Mouse (Mus musculus): ENCODE results near the gene Olfr960. TPM values are rescaled to one million over a fixed set of nuclear protein-coding genes. Genes with fewer than 3 reads are reported as not detected.
A peak's percentile ranks its signal among the peaks of the same experiment; 100 is the strongest.

Gene Olfr960
- polyA plus RNA-seq (2011; ENCODE audit: insufficient read length, low read depth, missing spikeins) = not detected in 2 replicates

DNA sequence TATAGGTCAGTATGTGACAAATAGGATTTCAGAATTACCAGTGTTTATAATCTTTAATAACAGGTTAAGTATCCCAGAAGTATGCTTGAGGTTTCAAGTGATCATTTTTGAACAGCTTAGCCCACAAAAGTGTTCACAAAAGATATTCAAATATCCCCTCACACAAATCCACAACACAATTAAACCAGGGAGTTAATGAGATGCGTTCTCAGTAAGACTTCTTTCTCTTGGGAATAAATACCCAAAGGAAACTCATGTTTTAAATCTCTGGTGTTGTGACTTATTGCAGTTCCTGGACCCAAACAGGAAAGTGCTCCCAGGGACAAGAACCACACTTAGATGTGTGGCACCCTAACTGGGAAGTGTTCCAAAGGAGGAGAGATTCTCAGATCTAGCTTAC, at the start of gene Olfr960:
TSS of gene Olfr960 (plus strand) at position 301 of the 400 bp plus-strand sequence.
- TF ChIP-seq POLR2A (IDR thresholded peaks at IDR 0.05; ENCODE audit: low read depth, low read length) (no peak), CTCF (IDR thresholded peaks at IDR 0.05; ENCODE audit: borderline replicate concordance, insufficient read depth, low read length) (no peak)
- H3K4me1 ChIP-seq (ENCODE audit: control insufficient read depth, insufficient read depth, low read length) = no peaks in the 10 kb centered on the region
- no peak within 1 kb of the TSS for H3K4me3 ChIP-seq (ENCODE audit: insufficient read depth, low read length)
- no peak within 1 kb of the TSS for H3K27ac ChIP-seq (ENCODE audit: insufficient read depth, low read length)

DNA sequence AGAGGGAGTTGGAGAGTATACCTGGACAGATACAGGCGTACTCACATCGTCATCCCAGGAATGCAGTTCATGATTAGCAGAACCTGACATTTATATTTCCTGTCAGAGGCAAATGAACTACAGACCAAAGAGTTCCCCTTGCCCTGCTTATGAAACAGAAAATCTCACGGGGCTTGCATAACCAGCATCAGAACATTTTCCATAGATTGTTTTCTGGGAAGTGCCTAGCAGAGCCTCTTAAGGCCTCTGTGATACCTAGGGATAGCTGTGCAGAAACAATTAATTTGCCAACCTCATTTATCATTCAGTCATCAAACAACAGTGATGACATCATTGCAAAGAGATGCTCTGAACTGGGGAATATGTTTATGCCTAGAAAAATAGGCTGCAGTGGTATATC, 45.7 kb upstream of the Olfr960 start, which contains the start of gene Olfr959:
TSS of gene Olfr959 (minus strand) at position 101 of the 400 bp plus-strand sequence.
- TF ChIP-seq CTCF (IDR thresholded peaks at IDR 0.05; ENCODE audit: borderline replicate concordance, insufficient read depth, low read length) (no peak), POLR2A (IDR thresholded peaks at IDR 0.05; ENCODE audit: low read depth, low read length) (no peak)
- H3K4me3 ChIP-seq (ENCODE audit: insufficient read depth, low read length) = no peak within 1 kb of the TSS
- no peak within 1 kb of the TSS for H3K27ac ChIP-seq (ENCODE audit: insufficient read depth, low read length)
- peaks cover 3% of the 10 kb centered on the region; the same call in 1 of the 2 replicates for H3K4me1 ChIP-seq (ENCODE audit: control insufficient read depth, insufficient read depth, low read length)

DNA sequence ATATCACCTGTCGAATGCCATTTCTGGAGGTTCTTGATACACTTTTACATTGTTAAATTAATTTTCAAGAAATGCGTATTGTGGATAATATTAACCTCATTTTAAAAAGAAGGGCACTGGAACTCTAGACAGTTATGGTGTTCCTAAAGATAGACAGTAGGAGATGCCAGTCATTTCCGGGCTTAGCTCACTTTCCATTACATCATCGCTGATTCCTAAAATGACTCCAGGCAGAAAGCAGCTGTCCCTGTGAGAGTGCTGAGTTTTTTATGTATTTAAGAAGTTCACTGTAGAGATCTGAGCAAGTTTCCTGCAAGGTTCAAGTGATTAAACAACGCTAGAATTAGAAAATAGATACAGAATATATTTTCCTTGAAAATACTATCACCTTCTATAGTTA, 44.1 kb upstream of the Olfr960 start:
- Histone ChIP-seq H3K27ac (ENCODE audit: insufficient read depth, low read length) (no peak overlapping the region), H3K4me1 (ENCODE audit: control insufficient read depth, insufficient read depth, low read length) (no peaks in the 10 kb centered on the region), H3K4me3 (ENCODE audit: insufficient read depth, low read length) (no peak overlapping the region)
- TF ChIP-seq POLR2A (IDR thresholded peaks at IDR 0.05; ENCODE audit: low read depth, low read length) = no peak
- no peak for TF ChIP-seq CTCF (IDR thresholded peaks at IDR 0.05; ENCODE audit: borderline replicate concordance, insufficient read depth, low read length)

DNA sequence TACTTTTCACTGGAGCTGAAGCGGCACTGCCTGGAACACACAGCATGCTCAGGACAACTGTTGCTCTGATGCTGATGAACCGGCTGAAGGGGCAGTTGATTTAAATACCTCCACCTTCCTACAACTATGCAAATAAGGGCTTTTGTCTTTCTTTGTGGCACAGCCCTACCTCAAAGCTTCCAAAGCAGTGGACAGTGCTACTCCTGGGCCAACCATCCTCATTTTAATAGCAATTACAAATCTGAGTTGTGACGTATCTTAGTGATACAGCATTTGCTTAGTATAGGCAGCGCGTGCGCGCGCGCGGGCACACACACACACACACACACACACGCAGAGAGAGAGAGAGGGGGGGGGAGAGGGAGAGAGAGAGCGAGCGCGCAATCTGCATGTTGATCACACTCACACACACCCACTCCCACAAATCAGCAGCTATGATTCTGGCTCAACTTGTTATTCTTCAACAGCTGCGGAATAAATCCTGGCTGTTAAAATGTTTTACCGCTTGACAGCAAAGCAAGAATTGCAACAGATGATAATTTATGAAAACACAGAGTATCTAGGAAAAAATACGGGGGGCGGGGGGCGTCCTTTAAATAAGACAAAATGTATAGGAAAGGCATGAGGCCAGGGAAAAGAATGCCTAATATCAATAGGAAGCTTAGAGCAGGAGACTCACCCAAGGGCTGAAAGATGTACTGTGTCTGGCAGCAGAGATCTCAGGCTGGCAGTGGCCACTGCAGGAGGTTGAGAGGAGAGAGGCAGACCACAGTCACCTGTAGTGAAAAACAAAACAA, 18.4 kb upstream of the Olfr960 start:
- no peaks in the 10 kb centered on the region for H3K4me1 ChIP-seq (ENCODE audit: control insufficient read depth, insufficient read depth, low read length)
- peak overlapping the region; percentile 22; the same call in 1 of the 2 replicates for H3K27ac ChIP-seq (ENCODE audit: insufficient read depth, low read length)

DNA sequence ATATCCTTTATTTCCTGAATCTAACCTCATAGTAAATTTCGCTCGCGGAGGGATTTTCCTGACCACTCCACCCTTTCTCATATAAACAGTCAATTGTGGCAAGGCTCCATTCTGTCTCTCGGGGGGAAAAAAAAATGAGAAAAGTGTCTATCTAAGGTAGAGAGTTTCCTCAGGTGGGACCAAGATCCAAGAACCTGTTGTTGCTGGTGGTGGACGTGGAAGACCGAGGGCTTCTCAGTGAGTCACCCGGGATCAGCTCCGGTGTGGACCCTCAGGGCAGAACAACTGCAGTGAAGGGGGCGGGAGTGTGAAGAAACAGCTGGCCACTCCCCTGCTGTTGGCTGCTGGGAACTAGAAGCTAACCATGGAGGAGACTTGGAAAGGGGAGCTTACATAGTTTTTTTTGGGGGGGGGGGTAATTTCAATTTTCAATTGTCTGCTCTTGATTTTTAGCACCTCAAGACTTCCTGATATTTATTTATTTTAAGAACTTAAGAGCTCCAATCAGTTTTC, 17.8 kb upstream of the Olfr960 start:
- TF ChIP-seq POLR2A (IDR thresholded peaks at IDR 0.05; ENCODE audit: low read depth, low read length) (peak; percentile 47), CTCF (IDR thresholded peaks at IDR 0.05; ENCODE audit: borderline replicate concordance, insufficient read depth, low read length) (no peak)
- peak overlapping the region; percentile 22; the same call in 1 of the 2 replicates for H3K27ac ChIP-seq (ENCODE audit: insufficient read depth, low read length)
- H3K4me3 ChIP-seq (ENCODE audit: insufficient read depth, low read length) = peak overlapping the region; percentile 51
- H3K4me1 ChIP-seq (ENCODE audit: control insufficient read depth, insufficient read depth, low read length) = no peaks in the 10 kb centered on the region

More for the DNA sequence above, 18.4 kb upstream of the Olfr960 start:
- TF ChIP-seq POLR2A (IDR thresholded peaks at IDR 0.05; ENCODE audit: low read depth, low read length) = no peak
- TF ChIP-seq CTCF (IDR thresholded peaks at IDR 0.05; ENCODE audit: borderline replicate concordance, insufficient read depth, low read length) = no peak
- peak overlapping the region; percentile 51 for H3K4me3 ChIP-seq (ENCODE audit: insufficient read depth, low read length)

DNA sequence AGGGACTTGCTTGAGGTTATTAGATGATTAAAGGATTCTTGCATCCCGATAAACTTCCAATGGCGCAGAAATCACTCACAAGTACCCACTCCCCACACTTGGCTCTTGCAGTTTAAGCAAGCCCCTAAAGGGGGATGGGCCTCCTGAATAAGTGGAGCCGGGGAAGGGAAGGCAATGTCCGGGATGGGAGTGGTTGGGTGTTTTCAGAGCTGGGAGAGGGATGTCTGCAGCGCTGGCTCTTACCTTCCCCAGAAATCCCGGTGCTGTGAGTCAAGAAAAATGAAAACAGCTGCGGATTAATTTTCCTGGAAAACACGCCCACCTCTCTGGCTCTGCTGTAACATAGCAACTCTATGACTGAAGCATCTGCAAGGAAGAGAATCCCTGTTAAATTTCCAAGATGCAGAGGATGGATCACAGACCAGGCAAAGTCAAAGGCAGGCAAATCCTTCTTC, 17.1 kb upstream of the Olfr960 start, which contains the start of gene AW551984:
TSS of gene AW551984 (minus strand) at position 405 of the 455 bp plus-strand sequence.
- H3K27ac ChIP-seq (ENCODE audit: insufficient read depth, low read length) = peak within 1 kb of the TSS; percentile 81

DNA sequence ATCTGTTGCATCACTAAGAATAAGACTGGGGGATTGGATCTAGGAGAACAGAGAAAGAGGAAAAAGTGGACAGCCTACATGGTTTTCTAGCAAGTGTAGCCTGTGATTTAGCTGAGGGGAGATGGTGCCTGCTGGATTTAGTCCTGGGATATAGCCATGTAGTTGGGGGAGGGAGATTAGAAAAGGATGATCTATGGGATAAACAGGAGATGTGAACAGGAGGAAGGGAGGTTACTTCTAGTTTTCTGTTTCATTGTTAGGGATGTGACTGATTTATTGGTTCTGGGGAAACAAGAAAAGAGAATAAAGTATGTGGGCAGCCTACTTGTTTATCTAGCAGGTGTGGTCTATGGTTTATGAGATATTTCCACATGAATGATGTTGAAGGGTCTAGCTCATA, 12.7 kb upstream of the Olfr960 start:
- Histone ChIP-seq H3K4me1 (ENCODE audit: control insufficient read depth, insufficient read depth, low read length) (no peaks in the 10 kb centered on the region), H3K27ac (ENCODE audit: insufficient read depth, low read length) (no peak overlapping the region)
- no peak for TF ChIP-seq CTCF (IDR thresholded peaks at IDR 0.05; ENCODE audit: borderline replicate concordance, insufficient read depth, low read length)
- no peak for TF ChIP-seq POLR2A (IDR thresholded peaks at IDR 0.05; ENCODE audit: low read depth, low read length)

More for the DNA sequence above, 17.1 kb upstream of the Olfr960 start, which contains the start of gene AW551984:
- no peaks in the 10 kb centered on the region for H3K4me1 ChIP-seq (ENCODE audit: control insufficient read depth, insufficient read depth, low read length)
- H3K4me3 ChIP-seq (ENCODE audit: insufficient read depth, low read length) = peak within 1 kb of the TSS; percentile 53
- TF ChIP-seq CTCF (IDR thresholded peaks at IDR 0.05; ENCODE audit: borderline replicate concordance, insufficient read depth, low read length) (no peak), POLR2A (IDR thresholded peaks at IDR 0.05; ENCODE audit: low read depth, low read length) (peak; percentile 46; the same call in 1 of the 2 replicates)

DNA sequence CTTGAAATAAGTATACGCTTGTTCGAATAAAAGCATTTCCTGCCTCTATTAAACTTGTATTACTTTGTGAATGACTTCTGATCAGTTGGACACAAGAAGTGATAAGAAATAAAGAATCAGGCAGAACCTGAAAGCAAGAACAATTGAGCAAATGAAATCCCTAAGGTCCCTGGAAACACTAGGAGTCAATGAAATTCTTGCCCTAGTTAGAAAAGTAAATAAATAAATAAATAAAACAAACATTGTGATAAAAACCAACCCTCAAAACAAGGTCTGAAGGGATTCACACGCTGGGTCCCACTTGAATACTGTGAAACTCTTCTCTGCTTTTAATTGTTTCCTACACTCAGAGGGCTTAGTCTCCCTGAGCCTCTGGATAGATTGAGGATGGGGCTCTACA, 10.8 kb upstream of the Olfr960 start, which contains the start of gene Olfr148:
TSS of gene Olfr148 (plus strand) at position 301 of the 400 bp plus-strand sequence.
- TF ChIP-seq POLR2A (IDR thresholded peaks at IDR 0.05; ENCODE audit: low read depth, low read length) (no peak), CTCF (IDR thresholded peaks at IDR 0.05; ENCODE audit: borderline replicate concordance, insufficient read depth, low read length) (no peak)
- Histone ChIP-seq H3K27ac (ENCODE audit: insufficient read depth, low read length) (no peak within 1 kb of the TSS), H3K4me3 (ENCODE audit: insufficient read depth, low read length) (no peak within 1 kb of the TSS), H3K4me1 (ENCODE audit: control insufficient read depth, insufficient read depth, low read length) (no peaks in the 10 kb centered on the region)

More for the DNA sequence above, 12.7 kb upstream of the Olfr960 start:
- no peak overlapping the region for H3K4me3 ChIP-seq (ENCODE audit: insufficient read depth, low read length)

DNA sequence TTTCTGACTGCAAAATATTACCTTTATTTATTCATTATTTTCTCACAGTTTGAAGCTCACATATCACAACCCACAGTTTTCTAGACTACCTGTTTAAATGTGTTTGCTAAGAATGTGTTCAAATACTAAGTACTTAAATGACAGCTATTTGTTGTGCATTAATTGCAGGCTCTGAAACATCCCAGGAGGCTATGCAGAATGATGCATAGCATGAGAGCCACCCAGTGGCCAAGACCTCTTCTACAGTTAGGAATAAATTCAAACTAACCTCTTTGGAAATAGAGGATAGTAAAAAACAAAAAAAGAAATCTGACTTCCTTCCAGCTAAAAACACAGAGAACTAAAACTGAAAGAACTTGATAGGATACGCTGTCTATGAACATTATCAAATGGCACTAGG, 9.2 kb upstream of the Olfr960 start:
- no peak overlapping the region for H3K4me3 ChIP-seq (ENCODE audit: insufficient read depth, low read length)
- H3K27ac ChIP-seq (ENCODE audit: insufficient read depth, low read length) = no peak overlapping the region
- TF ChIP-seq POLR2A (IDR thresholded peaks at IDR 0.05; ENCODE audit: low read depth, low read length) (no peak), CTCF (IDR thresholded peaks at IDR 0.05; ENCODE audit: borderline replicate concordance, insufficient read depth, low read length) (no peak)
- H3K4me1 ChIP-seq (ENCODE audit: control insufficient read depth, insufficient read depth, low read length) = no peaks in the 10 kb centered on the region
